Mouse (Mus musculus) myocyte (in vitro differentiated cells): Measurements from ENCODE around the gene Atp1b1. TPM values are rescaled to one million over a fixed set of nuclear protein-coding genes. Genes with fewer than 3 reads are reported as not detected.

ENCODE experiments used
- H3K27me3 ChIP-seq: one replicate; pipeline ENCODE4 v1.6.1; 2011; ENCODE audit not compliant: control insufficient read depth, insufficient read depth, insufficient read length
- H3K36me3 ChIP-seq: one replicate; pipeline ENCODE4 v1.6.1; 2011; ENCODE audit not compliant: control insufficient read depth, insufficient read depth
- H3K4me2 ChIP-seq: one replicate; pipeline ENCODE4 v1.6.1; 2011; ENCODE audit warnings: low read depth, control low read depth
- H3K4me3 ChIP-seq: one replicate; pipeline ENCODE4 v1.5.1; 2011; ENCODE audit warnings: mild to moderate bottlenecking, control low read depth, moderate library complexity
- H3K79me2 ChIP-seq: one replicate; pipeline ENCODE4 v1.6.1; 2011; ENCODE audit not compliant: control insufficient read depth, insufficient read depth
- H3ac ChIP-seq: one replicate; pipeline ENCODE4 v1.6.1; 2011; ENCODE audit not compliant: control insufficient read depth, insufficient read length
- CEBPB ChIP-seq: IDR thresholded peaks from 2 replicates; pipeline ENCODE4 v1.6.1; 2011; ENCODE audit warnings: mild to moderate bottlenecking, moderate library complexity; ENCODE audit not compliant: poor library complexity, insufficient read depth, severe bottlenecking
- E2F4 ChIP-seq: IDR thresholded peaks from one replicate; pipeline ENCODE4 v1.6.1; 2011; ENCODE audit warnings: mild to moderate bottlenecking, control low read depth, moderate library complexity; ENCODE audit not compliant: insufficient read depth
- MAX ChIP-seq: IDR thresholded peaks from one replicate; pipeline ENCODE4 v1.6.1; 2011; ENCODE audit warnings: low read depth, mild to moderate bottlenecking, control low read depth
- MYOD1 ChIP-seq, 3 experiments: IDR thresholded peaks; one replicate each; pipeline ENCODE4 v1.6.1; 2011; ENCODE audit warnings: control low read depth in 2 of 3, low read depth in 2 of 3, mild to moderate bottlenecking in 2 of 3, moderate library complexity in 1 of 3; ENCODE audit not compliant: insufficient read length in 2 of 3, control insufficient read depth in 1 of 3
- MYOG ChIP-seq, 3 experiments: IDR thresholded peaks; one replicate each; pipeline ENCODE4 v1.6.1; 2011; ENCODE audit warnings: control low read depth in 2 of 3, low read depth in 2 of 3, mild to moderate bottlenecking in 2 of 3; ENCODE audit not compliant: insufficient read length in 2 of 3, control insufficient read depth in 1 of 3, insufficient read depth in 1 of 3
- POLR2A ChIP-seq: IDR thresholded peaks from one replicate; pipeline ENCODE4 v1.6.1; 2011; ENCODE audit warnings: low read depth, mild to moderate bottlenecking, control low read depth, moderate library complexity; ENCODE audit not compliant: insufficient read length
- POLR2AphosphoS2 ChIP-seq: IDR thresholded peaks from one replicate; pipeline ENCODE4 v1.6.1; 2011; ENCODE audit warnings: low read depth, control low read depth; ENCODE audit not compliant: insufficient read length
- REST ChIP-seq: IDR thresholded peaks from one replicate; pipeline ENCODE4 v1.6.1; 2011; ENCODE audit warnings: mild to moderate bottlenecking, control low read depth, moderate library complexity; ENCODE audit not compliant: insufficient read depth, insufficient read length
- SRF ChIP-seq: IDR thresholded peaks from one replicate; pipeline ENCODE4 v1.6.1; 2011; ENCODE audit warnings: low read depth; ENCODE audit not compliant: control insufficient read depth, insufficient read length
- TCF12 ChIP-seq: IDR thresholded peaks from one replicate; pipeline ENCODE4 v1.6.1; 2011; ENCODE audit warnings: mild to moderate bottlenecking, control low read depth; ENCODE audit not compliant: poor library complexity, insufficient read depth, severe bottlenecking
- TCF3 ChIP-seq: IDR thresholded peaks from one replicate; pipeline ENCODE4 v1.6.1; 2011; ENCODE audit warnings: low read depth, control low read depth; ENCODE audit not compliant: insufficient read length
- USF1 ChIP-seq: IDR thresholded peaks from one replicate; pipeline ENCODE4 v1.6.1; 2011; ENCODE audit warnings: low read depth, mild to moderate bottlenecking, control low read depth, moderate library complexity
- polyA plus RNA-seq: library from polyadenylated mRNA; unstranded; fragments of >200 nt; fragmentation: generic; extraction: Trizol; gene quantifications from one replicate; pipeline ENCODE4 v1.2.1, GENCODE M21; 2012; ENCODE audit warnings: missing spikeins

Atp1b1 gene
- polyA plus RNA-seq, result 34.7 TPM

- H3K4me3 ChIP-seq, result peak within 1 kb of the TSS; percentile 50
- peak within 1 kb of the TSS; percentile 42 for H3ac ChIP-seq
- H3K4me2 ChIP-seq, result peak within 1 kb of the TSS; percentile 88
- peaks cover 4% of the 10 kb centered on the region for H3K79me2 ChIP-seq
- no peaks in the 10 kb centered on the region for H3K27me3 ChIP-seq
- TF ChIP-seq MYOG (IDR thresholded peaks at IDR 0.05; ENCODE audit: control insufficient read depth in 1 of 3, insufficient read depth in 1 of 3, insufficient read length in 2 of 3, low read depth in 2 of 3) (no peak), POLR2AphosphoS2 (peak; percentile 63), CEBPB (no peak), MAX (no peak), REST (no peak), TCF3 (no peak), USF1 (no peak), SRF (no peak), MYOD1 (IDR thresholded peaks at IDR 0.05; ENCODE audit: control insufficient read depth in 1 of 3, insufficient read length in 2 of 3, low read depth in 2 of 3) (peak in 1 of 3 experiments; percentile 3), E2F4 (no peak), POLR2A (peak; percentile 66), TCF12 (no peak)
- no peaks in the 10 kb centered on the region for H3K36me3 ChIP-seq
These were observed at the start of gene Atp1b1 for GRCm38 (mm10) chr1:164458245-164458613. TSS of gene Atp1b1 (minus strand) at chr1:164458355.

GRCm38 (mm10) chr1:164505096-164505495 is 46.9 kb upstream of the Atp1b1 start:
- H3K79me2 ChIP-seq, result no peaks in the 10 kb centered on the region
- H3K4me2 ChIP-seq, result no peak overlapping the region
- no peak for TF ChIP-seq TCF12
- no peak for TF ChIP-seq POLR2AphosphoS2
- TF ChIP-seq CEBPB, result no peak
- TF ChIP-seq SRF, result no peak
- H3K4me3 ChIP-seq, result no peak overlapping the region
- H3ac ChIP-seq, result no peak overlapping the region
- H3K36me3 ChIP-seq, result no peaks in the 10 kb centered on the region
- no peaks in the 10 kb centered on the region for H3K27me3 ChIP-seq

- Histone ChIP-seq H3K4me2 (no peak overlapping the region), H3ac (no peak overlapping the region), H3K27me3 (no peaks in the 10 kb centered on the region), H3K36me3 (no peaks in the 10 kb centered on the region), H3K79me2 (no peaks in the 10 kb centered on the region), H3K4me3 (no peak overlapping the region)
- TF ChIP-seq SRF (no peak), TCF3 (no peak), CEBPB (no peak), REST (no peak), MYOG (IDR thresholded peaks at IDR 0.05; ENCODE audit: control insufficient read depth in 1 of 3, insufficient read depth in 1 of 3, insufficient read length in 2 of 3, low read depth in 2 of 3) (no peak), E2F4 (no peak), POLR2A (no peak), MAX (no peak), POLR2AphosphoS2 (no peak), TCF12 (no peak), USF1 (no peak), MYOD1 (IDR thresholded peaks at IDR 0.05; ENCODE audit: control insufficient read depth in 1 of 3, insufficient read length in 2 of 3, low read depth in 2 of 3) (no peak)
These were observed 45.1 kb upstream of the Atp1b1 start for GRCm38 (mm10) chr1:164503140-164503730.

GRCm38 (mm10) chr1:164502231-164502630 is 44.1 kb upstream of the Atp1b1 start:
- H3K4me2 ChIP-seq, result no peak overlapping the region
- H3K36me3 ChIP-seq, result no peaks in the 10 kb centered on the region
- TF ChIP-seq REST (no peak), SRF (no peak), MYOG (IDR thresholded peaks at IDR 0.05; ENCODE audit: control insufficient read depth in 1 of 3, insufficient read depth in 1 of 3, insufficient read length in 2 of 3, low read depth in 2 of 3) (no peak), POLR2A (no peak), MYOD1 (IDR thresholded peaks at IDR 0.05; ENCODE audit: control insufficient read depth in 1 of 3, insufficient read length in 2 of 3, low read depth in 2 of 3) (no peak), TCF12 (no peak), E2F4 (no peak), MAX (no peak)
- H3K79me2 ChIP-seq, result no peaks in the 10 kb centered on the region
- no peak overlapping the region for H3ac ChIP-seq
- H3K27me3 ChIP-seq, result no peaks in the 10 kb centered on the region
- no peak overlapping the region for H3K4me3 ChIP-seq

- Histone ChIP-seq H3K4me3 (no peak overlapping the region), H3K36me3 (no peaks in the 10 kb centered on the region), H3K4me2 (no peak overlapping the region), H3K79me2 (no peaks in the 10 kb centered on the region), H3K27me3 (no peaks in the 10 kb centered on the region), H3ac (no peak overlapping the region)
- TF ChIP-seq POLR2AphosphoS2 (no peak), CEBPB (no peak), REST (no peak)
These were observed 36.8 kb upstream of the Atp1b1 start for GRCm38 (mm10) chr1:164494741-164495512.
